Mouse (Mus musculus) midbrain, embryonic 16.5 days (tissue): ENCODE measurements around the gene Prickle2. TPM values are rescaled to one million over a fixed set of nuclear protein-coding genes. Genes with fewer than 3 reads are reported as not detected.
A peak's percentile ranks its signal among the peaks of the same experiment; 100 is the strongest.

Experiments used
- ATAC-seq: fragments of 200-750 bp; cut with Nextera tagmentation; 2 replicates; pipeline ENCODE4 v1.8.0; 2017; ENCODE audit warnings: moderate TSS enrichment
- H3K27ac ChIP-seq: fragments of 300-500 bp; sonication (generic); 2 replicates; pipeline ENCODE4 v1.5.1; 2014; ENCODE audit warnings: mild to moderate bottlenecking, low read length, mixed read lengths
- H3K27me3 ChIP-seq: fragments of 300-500 bp; sonication (generic); 2 replicates; pipeline ENCODE4 v1.6.1; 2014; ENCODE audit warnings: low read depth, low read length, mixed read lengths; ENCODE audit not compliant: control insufficient read depth, insufficient read depth
- H3K36me3 ChIP-seq: fragments of 300-500 bp; sonication (generic); 2 replicates; pipeline ENCODE4 v1.6.1; 2014; ENCODE audit warnings: mild to moderate bottlenecking, low read length, moderate library complexity, mixed read lengths; ENCODE audit not compliant: control insufficient read depth, insufficient read depth
- H3K4me1 ChIP-seq: fragments of 300-500 bp; sonication (generic); 2 replicates; pipeline ENCODE4 v1.6.1; 2014; ENCODE audit warnings: mild to moderate bottlenecking, low read length, mixed read lengths; ENCODE audit not compliant: control insufficient read depth, insufficient read depth
- H3K4me2 ChIP-seq: fragments of 300-500 bp; sonication (generic); 2 replicates; pipeline ENCODE4 v1.6.1; 2014; ENCODE audit warnings: mild to moderate bottlenecking, low read length, mixed read lengths
- H3K4me3 ChIP-seq: fragments of 300-500 bp; sonication (generic); 2 replicates; pipeline ENCODE4 v1.5.1; 2014; ENCODE audit warnings: low read depth, mild to moderate bottlenecking, low read length, moderate library complexity, mixed read lengths
- H3K9ac ChIP-seq: fragments of 300-500 bp; sonication (generic); 2 replicates; pipeline ENCODE4 v1.6.1; 2014; ENCODE audit warnings: low read depth, low read length, mixed read lengths
- H3K9me3 ChIP-seq: fragments of 300-500 bp; sonication (generic); replicated peaks from 2 replicates; pipeline ENCODE4 v1.6.1; 2014; ENCODE audit warnings: mild to moderate bottlenecking, low read length, mixed read lengths; ENCODE audit not compliant: control insufficient read depth, poor library complexity, severe bottlenecking
- WGBS: fragments of 180-500 bp; shearing (Covaris S2); extraction: QIAGEN DNeasy Blood & Tissue Kit; methylation state at CpG from one replicate; pipeline ENCODE4 v1.1.7; 2014; 5-methylcytosine and 5-hydroxymethylcytosine counted together
- polyA plus RNA-seq: library from polyadenylated mRNA; unstranded; fragments of >200 nt; fragmentation: Nextera tagmentation; extraction: Ambion mirVana; gene quantifications from 2 replicates; pipeline ENCODE4 v1.2.1, GENCODE M21; 2015

Gene Prickle2
- polyA plus RNA-seq, 1 experiment from 2014 or later, result 16.5 TPM

DNA sequence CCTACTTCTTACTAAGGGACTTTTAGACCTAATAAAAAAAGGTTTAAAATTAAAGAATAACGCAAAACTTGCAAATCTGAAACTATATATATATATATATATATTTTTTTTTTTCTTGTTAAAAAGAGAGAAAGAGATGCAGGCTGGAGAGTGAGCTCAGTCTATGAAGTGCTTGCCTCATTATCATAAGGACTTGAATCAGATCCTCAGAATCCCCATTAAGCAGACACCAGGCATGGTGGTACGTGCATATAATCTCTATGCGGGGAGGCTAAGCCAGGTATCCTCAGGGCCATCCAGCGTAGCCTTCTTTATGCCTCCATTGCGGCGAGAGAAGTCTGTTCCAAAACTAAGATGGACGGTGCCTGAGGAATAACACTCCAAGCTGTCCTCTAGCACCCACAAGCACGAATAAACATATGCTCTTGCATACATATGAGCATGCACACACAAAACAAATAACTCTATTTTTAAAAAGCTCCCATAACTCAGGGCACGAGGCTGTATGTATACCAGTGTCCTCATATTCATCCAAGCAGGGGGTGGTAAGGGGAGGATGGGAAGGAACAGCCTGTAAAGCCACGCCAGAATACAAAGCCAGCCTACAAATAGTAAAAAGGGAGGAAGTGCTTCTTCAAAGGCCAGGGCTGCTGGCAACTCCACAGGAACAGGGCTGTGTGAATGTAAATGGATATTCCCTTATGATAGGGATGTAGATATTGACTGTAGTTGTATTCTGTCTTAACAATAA, 358.5 kb downstream of the Prickle2 start:
- Histone ChIP-seq H3K27ac (peak overlapping the region; percentile 59), H3K4me1 (peaks cover 20% of the 10 kb centered on the region), H3K4me3 (no peak overlapping the region), H3K9me3 (no peaks in the 10 kb centered on the region), H3K36me3 (no peaks in the 10 kb centered on the region), H3K27me3 (no peaks in the 10 kb centered on the region), H3K4me2 (no peak overlapping the region), H3K9ac (no peak overlapping the region)
- peak; percentile 51 for ATAC-seq
- 44% methylated on average over 10 of the region's 10 CpGs for WGBS

GRCm38 (mm10) chr6:92346729-92347128, 359.2 kb downstream of the Prickle2 start:
- H3K36me3 ChIP-seq, result no peaks in the 10 kb centered on the region
- no peak overlapping the region for H3K9ac ChIP-seq
- no peaks in the 10 kb centered on the region for H3K9me3 ChIP-seq
- H3K27me3 ChIP-seq, result no peaks in the 10 kb centered on the region
- peak overlapping the region; percentile 7 for H3K4me2 ChIP-seq
- 0 out of 2 replicates have a peak overlapping the region, but pooled peaks have one; percentile 30 for H3K27ac ChIP-seq
- H3K4me1 ChIP-seq, result peaks cover 20% of the 10 kb centered on the region
- ATAC-seq, result no peak
- H3K4me3 ChIP-seq, result no peak overlapping the region
- WGBS, result 23% methylated on average over 7 of the region's 7 CpGs

DNA sequence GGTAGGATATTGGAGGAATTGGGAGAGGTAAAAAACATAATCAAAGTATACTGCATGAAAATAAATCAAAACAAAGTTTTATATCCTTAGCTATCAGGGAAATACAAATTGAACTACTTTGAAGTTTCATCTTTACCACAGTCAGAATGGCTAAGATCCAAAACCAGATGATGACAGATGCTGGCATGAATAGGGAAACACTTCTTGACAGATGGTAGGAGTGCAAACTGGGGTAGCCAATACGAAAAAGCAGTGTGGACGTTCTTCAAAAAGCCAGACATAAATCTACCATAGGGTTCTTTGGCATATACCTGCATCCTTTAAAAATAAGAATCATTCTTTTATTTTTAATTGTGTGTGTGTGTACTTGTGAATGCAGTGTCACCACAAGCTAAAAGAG, 360.8 kb downstream of the Prickle2 start:
- WGBS, result 78% methylated on average over 2 of the region's 2 CpGs
- H3K9me3 ChIP-seq, result no peaks in the 10 kb centered on the region; the same call in 1 of the 2 replicates

GRCm38 (mm10) chr6:92344588-92344987, 361.4 kb downstream of the Prickle2 start:
- 91% methylated on average over 3 of the region's 3 CpGs for WGBS
- Histone ChIP-seq H3K4me1 (peaks cover 20% of the 10 kb centered on the region), H3K9me3 (no peaks in the 10 kb centered on the region; the same call in 1 of the 2 replicates), H3K27ac (no peak overlapping the region), H3K36me3 (no peaks in the 10 kb centered on the region), H3K9ac (no peak overlapping the region), H3K4me2 (no peak overlapping the region), H3K4me3 (no peak overlapping the region), H3K27me3 (no peaks in the 10 kb centered on the region)
- ATAC-seq, result no peak

More for the DNA sequence above, 360.8 kb downstream of the Prickle2 start:
- Histone ChIP-seq H3K4me3 (no peak overlapping the region), H3K36me3 (no peaks in the 10 kb centered on the region), H3K4me2 (no peak overlapping the region), H3K27ac (no peak overlapping the region), H3K27me3 (no peaks in the 10 kb centered on the region), H3K4me1 (peaks cover 20% of the 10 kb centered on the region), H3K9ac (no peak overlapping the region)
- no peak for ATAC-seq

Other genes with a start within 250 kb of the Prickle2 start
- gene A730049H05Rik, start 110.3 kb upstream of the Prickle2 start, polyA plus RNA-seq, result 0.17 and 0.58 TPM in 2 replicates
- gene Gm15737, start 163.2 kb upstream of the Prickle2 start, polyA plus RNA-seq, result not detected in 2 replicates
- 1.0 and 1.3 TPM in 2 replicates for gene Adamts9, start 237.3 kb upstream of the Prickle2 start, polyA plus RNA-seq